Mouse (Mus musculus) forebrain, postnatal 0 days (tissue): ENCODE results near the gene Gm13124. TPM values are rescaled to one million over a fixed set of nuclear protein-coding genes. Genes with fewer than 3 reads are reported as not detected.
"Not testable (repeated sequence)": the region's sequence is repeated elsewhere in the genome, so short reads cannot be mapped to it uniquely, and the experiment has no call there.

Source experiments
- ATAC-seq: fragments of 200-750 bp; cut with Nextera tagmentation; 2 replicates; pipeline ENCODE4 v1.8.0; 2017; ENCODE audit warnings: mild to moderate bottlenecking, moderate library complexity
- DNase-seq: peaks from one replicate; pipeline ENCODE4 v3.0.0-alpha.2; 2015
- H3K27ac ChIP-seq: fragments of 300-500 bp; sonication (generic); 2 replicates; pipeline ENCODE4 v1.5.1; 2014; ENCODE audit warnings: low read depth, mild to moderate bottlenecking, antibody characterized with exemption, low read length, moderate library complexity, mixed read lengths
- H3K27me3 ChIP-seq: fragments of 300-500 bp; sonication (generic); 2 replicates; pipeline ENCODE4 v1.6.1; 2014; ENCODE audit warnings: mild to moderate bottlenecking, low read length, mixed read lengths; ENCODE audit not compliant: insufficient read depth
- H3K36me3 ChIP-seq: fragments of 300-500 bp; sonication (generic); 2 replicates; pipeline ENCODE4 v1.6.1; 2014; ENCODE audit warnings: mild to moderate bottlenecking, moderate library complexity; ENCODE audit not compliant: insufficient read depth
- H3K4me1 ChIP-seq: fragments of 300-500 bp; sonication (generic); 2 replicates; pipeline ENCODE4 v1.6.1; 2014; ENCODE audit warnings: antibody characterized with exemption; ENCODE audit not compliant: insufficient read depth
- H3K4me2 ChIP-seq: fragments of 300-500 bp; sonication (generic); 2 replicates; pipeline ENCODE4 v1.6.1; 2014; ENCODE audit warnings: low read depth, mild to moderate bottlenecking, moderate library complexity
- H3K4me3 ChIP-seq: fragments of 300-500 bp; sonication (generic); 2 replicates; pipeline ENCODE4 v1.5.1; 2014; ENCODE audit warnings: low read depth, low read length, mixed read lengths
- H3K9ac ChIP-seq: fragments of 300-500 bp; sonication (generic); 2 replicates; pipeline ENCODE4 v1.6.1; 2014; ENCODE audit warnings: mild to moderate bottlenecking
- H3K9me3 ChIP-seq: fragments of 300-500 bp; sonication (generic); 2 replicates; pipeline ENCODE4 v1.6.1; 2016; ENCODE audit warnings: low read length
- CTCF ChIP-seq: sonication (generic); IDR thresholded peaks from 2 replicates; pipeline ENCODE4 v1.5.1; 2016; ENCODE audit warnings: antibody characterized with exemption, control low read depth, low read depth
- WGBS: fragments of 180-500 bp; shearing (Covaris S2); extraction: QIAGEN DNeasy Blood & Tissue Kit; methylation state at CpG from one replicate; pipeline ENCODE4 v1.1.7; 2014; 5-methylcytosine and 5-hydroxymethylcytosine counted together
- polyA plus RNA-seq: library from polyadenylated mRNA; unstranded; fragments of >200 nt; fragmentation: Nextera tagmentation; extraction: Ambion mirVana; gene quantifications from 2 replicates; pipeline ENCODE4 v1.2.1, GENCODE M21; 2015
- total RNA-seq: library from RNA; depleted of rRNA; stranded (reverse); fragments of >200 nt; gene quantifications from 2 replicates; pipeline ENCODE4 v1.2.3, GENCODE M21; 2014; rRNA removed

Gene Gm13124
- total RNA-seq (not detected in 2 replicates), polyA plus RNA-seq (not detected in 2 replicates)

- no peak for DNase-seq
- H3K27ac ChIP-seq: no peak within 1 kb of the TSS
- H3K27me3 ChIP-seq: no peaks in the 10 kb centered on the region
- no peaks in the 10 kb centered on the region for H3K4me1 ChIP-seq
- 89% methylated on average over 1 of the region's 1 CpGs for WGBS
- no peak within 1 kb of the TSS for H3K9ac ChIP-seq
- no peaks in the 10 kb centered on the region for H3K36me3 ChIP-seq
- H3K4me3 ChIP-seq: no peak within 1 kb of the TSS
- no peak for TF ChIP-seq CTCF
- H3K9me3 ChIP-seq: peaks cover 8% of the 10 kb centered on the region
- no peak within 1 kb of the TSS for H3K4me2 ChIP-seq
- ATAC-seq: no peak
These were observed at the start of gene Gm13124 for GRCm38 (mm10) chr4:144565034-144565433. TSS of gene Gm13124 (minus strand) at chr4:144565134.

- Histone ChIP-seq H3K4me3 (no peak overlapping the region), H3K36me3 (no peaks in the 10 kb centered on the region), H3K4me2 (no peak overlapping the region), H3K27me3 (no peaks in the 10 kb centered on the region), H3K9me3 (peaks cover 20% of the 10 kb centered on the region), H3K4me1 (no peaks in the 10 kb centered on the region), H3K27ac (no peak overlapping the region), H3K9ac (no peak overlapping the region)
- DNase-seq (no peak), ATAC-seq (no peak)
- 66% methylated on average over 1 of the region's 1 CpGs for WGBS
- no peak for TF ChIP-seq CTCF
These were observed 49.7 kb upstream of the Gm13124 start for GRCm38 (mm10) chr4:144614586-144614985.

GRCm38 (mm10) chr4:144613407-144613806 lies 48.5 kb upstream of the Gm13124 start, which contains the start of gene Aadacl4:
TSS of gene Aadacl4 (plus strand) at chr4:144613707.
- H3K9me3 ChIP-seq: peaks cover 18% of the 10 kb centered on the region
- H3K4me3 ChIP-seq: no peak within 1 kb of the TSS
- no peaks in the 10 kb centered on the region for H3K27me3 ChIP-seq
- 45% methylated on average over 1 of the region's 1 CpGs for WGBS
- no peaks in the 10 kb centered on the region for H3K36me3 ChIP-seq
- no peak within 1 kb of the TSS for H3K4me2 ChIP-seq
- H3K4me1 ChIP-seq: no peaks in the 10 kb centered on the region
- no peak for TF ChIP-seq CTCF
- ATAC-seq (no peak), DNase-seq (no peak)
- no peak within 1 kb of the TSS for H3K9ac ChIP-seq
- H3K27ac ChIP-seq: no peak within 1 kb of the TSS

GRCm38 (mm10) chr4:144592790-144593189 lies 27.9 kb upstream of the Gm13124 start:
- H3K36me3 ChIP-seq: no peaks in the 10 kb centered on the region
- no peak for ATAC-seq
- H3K9ac ChIP-seq: no peak overlapping the region
- H3K4me3 ChIP-seq: no peak overlapping the region
- no peak for DNase-seq
- H3K9me3 ChIP-seq: peaks cover 11% of the 10 kb centered on the region; the same call in 1 of the 2 replicates
- no peak for TF ChIP-seq CTCF
- no peak overlapping the region for H3K4me2 ChIP-seq
- no peaks in the 10 kb centered on the region for H3K4me1 ChIP-seq
- no peak overlapping the region for H3K27ac ChIP-seq
- H3K27me3 ChIP-seq: no peaks in the 10 kb centered on the region

GRCm38 (mm10) chr4:144586207-144586606 lies 21.3 kb upstream of the Gm13124 start:
- not testable (repeated sequence) for H3K27me3 ChIP-seq, H3K36me3 ChIP-seq, DNase-seq, ATAC-seq, H3K4me1 ChIP-seq, H3K9ac ChIP-seq, H3K4me2 ChIP-seq, H3K27ac ChIP-seq, H3K4me3 ChIP-seq
- H3K9me3 ChIP-seq: 0 out of 2 replicates have a peak, but pooled peaks cover 16% of the 10 kb centered on the region
- 90% methylated on average over 12 of the region's 16 CpGs for WGBS

- H3K9me3 ChIP-seq: peaks cover 6% of the 10 kb centered on the region; the same call in 1 of the 2 replicates
- H3K4me1 ChIP-seq: no peaks in the 10 kb centered on the region
- H3K4me3 ChIP-seq: no peak overlapping the region
- no peak overlapping the region for H3K27ac ChIP-seq
- no peak for ATAC-seq
- no peak overlapping the region for H3K9ac ChIP-seq
- TF ChIP-seq CTCF: no peak
- no peaks in the 10 kb centered on the region for H3K27me3 ChIP-seq
- H3K4me2 ChIP-seq: no peak overlapping the region
- no peaks in the 10 kb centered on the region for H3K36me3 ChIP-seq
- DNase-seq: no peak
These were observed 2.8 kb upstream of the Gm13124 start for GRCm38 (mm10) chr4:144567752-144568151.

GRCm38 (mm10) chr4:144561205-144561604 lies 3.7 kb downstream of the Gm13124 start:
- DNase-seq (no peak), ATAC-seq (no peak)
- Histone ChIP-seq H3K9me3 (peaks cover 23% of the 10 kb centered on the region), H3K4me2 (no peak overlapping the region), H3K36me3 (no peaks in the 10 kb centered on the region), H3K4me3 (no peak overlapping the region), H3K4me1 (no peaks in the 10 kb centered on the region), H3K9ac (no peak overlapping the region), H3K27ac (no peak overlapping the region), H3K27me3 (no peaks in the 10 kb centered on the region)
- WGBS: 61% methylated on average over 2 of the region's 2 CpGs
- TF ChIP-seq CTCF: no peak

- H3K27me3 ChIP-seq: no peaks in the 10 kb centered on the region
- DNase-seq: no peak
- H3K9me3 ChIP-seq: peaks cover 23% of the 10 kb centered on the region
- no peak overlapping the region for H3K4me2 ChIP-seq
- no peak overlapping the region for H3K27ac ChIP-seq
- no peak overlapping the region for H3K9ac ChIP-seq
- no peak overlapping the region for H3K4me3 ChIP-seq
- H3K36me3 ChIP-seq: no peaks in the 10 kb centered on the region
- no peaks in the 10 kb centered on the region for H3K4me1 ChIP-seq
- ATAC-seq: no peak
- TF ChIP-seq CTCF: no peak
These were observed 5.1 kb downstream of the Gm13124 start for GRCm38 (mm10) chr4:144559792-144560191.
